Mouse (Mus musculus) liver, embryonic 18 days (tissue): ENCODE measurements around the gene Gm28230. TPM values are rescaled to one million over a fixed set of nuclear protein-coding genes. Genes with fewer than 3 reads are reported as not detected.

Experiments used
- polyA plus RNA-seq: library from polyadenylated mRNA; depleted of rRNA; stranded (reverse); fragments of >200 nt; gene quantifications from 2 replicates; pipeline ENCODE4 v1.2.3, GENCODE M21; 2012; rRNA removed

The Gm28230 gene
- 0.01 TPM in 2 replicates for polyA plus RNA-seq

GRCm38 (mm10) chr2:74726551-74726950 lies at the start of gene Gm28230:
Gm28230 (plus strand) TSS chr2:74726728.

GRCm38 (mm10) chr2:74678891-74679595 lies 47.5 kb upstream of the Gm28230 start, which contains the start of gene Hoxd11:
Hoxd11 (plus strand) TSS chr2:74679557.

GRCm38 (mm10) chr2:74691022-74691951 lies 35.2 kb upstream of the Gm28230 start, which contains the start of gene Hoxd10:
Hoxd10 (plus strand) TSS chr2:74691924.

GRCm38 (mm10) chr2:74697567-74698121 lies 28.9 kb upstream of the Gm28230 start, which contains the start of gene Hoxd9:
Hoxd9 (plus strand) TSS chr2:74697727.

GRCm38 (mm10) chr2:74704393-74704998 lies 22.0 kb upstream of the Gm28230 start, which contains the start of gene Hoxd8:
Hoxd8 (plus strand) TSS chr2:74704615.

GRCm38 (mm10) chr2:74711721-74712621 lies 14.6 kb upstream of the Gm28230 start, which contains the start of the genes Hoxd3 and Hoxd4:
Hoxd3 (plus strand) TSS chr2:74711927.
Hoxd4 (plus strand) TSS chr2:74711929.

GRCm38 (mm10) chr2:74762522-74763244 lies 36.2 kb downstream of the Gm28230 start, which contains the start of gene Hoxd1:
Hoxd1 (plus strand) TSS chr2:74762980.

Other genes starting within 250 kb of the Gm28230 start
- gene Lnpk, start 147.3 kb upstream of the Gm28230 start, polyA plus RNA-seq = 5.0 and 5.2 TPM in 2 replicates
- gene Evx2, start 67.2 kb upstream of the Gm28230 start, polyA plus RNA-seq = not detected in 2 replicates
- not detected in 2 replicates for gene Hoxd13, start 58.4 kb upstream of the Gm28230 start, polyA plus RNA-seq
- gene Hoxd12, start 51.7 kb upstream of the Gm28230 start, polyA plus RNA-seq = not detected in 2 replicates
- gene Hoxd11, start 47.2 kb upstream of the Gm28230 start, polyA plus RNA-seq = not detected in 2 replicates
- not detected in 2 replicates for gene Hoxd10, start 34.8 kb upstream of the Gm28230 start, polyA plus RNA-seq
- gene Hoxd9, start 29.0 kb upstream of the Gm28230 start, polyA plus RNA-seq = not detected in 2 replicates
- gene Hoxd8, start 22.1 kb upstream of the Gm28230 start, polyA plus RNA-seq = 0.02 and 0.05 TPM in 2 replicates
- gene Hoxd3, start 14.8 kb upstream of the Gm28230 start, polyA plus RNA-seq = 0.01 TPM in 1 of 2 replicates, not detected in the other
- gene Hoxd4, start 14.8 kb upstream of the Gm28230 start, polyA plus RNA-seq = 0.05 and 0.06 TPM in 2 replicates
- not detected in 2 replicates for gene Hoxd1, start 36.3 kb downstream of the Gm28230 start, polyA plus RNA-seq
- 29.1 and 31.6 TPM in 2 replicates for gene Mtx2, start 99.1 kb downstream of the Gm28230 start, polyA plus RNA-seq